Mouse (Mus musculus) urinary bladder, postnatal 4 days (tissue): Measurements from ENCODE around the gene Mvb12b.

Experiments
- DNase-seq, 2 experiments: peaks; one replicate each; pipeline ENCODE4 v3.0.0; 2021 to 2022; ENCODE audit warnings: low spot score in 2 of 2

The Mvb12b gene

GRCm38 (mm10) chr2:33784721-33785120, 103.0 kb downstream of the Mvb12b start:
- no peak for DNase-seq

GRCm38 (mm10) chr2:33783419-33783818, 104.3 kb downstream of the Mvb12b start:
- no peak for DNase-seq

DNA sequence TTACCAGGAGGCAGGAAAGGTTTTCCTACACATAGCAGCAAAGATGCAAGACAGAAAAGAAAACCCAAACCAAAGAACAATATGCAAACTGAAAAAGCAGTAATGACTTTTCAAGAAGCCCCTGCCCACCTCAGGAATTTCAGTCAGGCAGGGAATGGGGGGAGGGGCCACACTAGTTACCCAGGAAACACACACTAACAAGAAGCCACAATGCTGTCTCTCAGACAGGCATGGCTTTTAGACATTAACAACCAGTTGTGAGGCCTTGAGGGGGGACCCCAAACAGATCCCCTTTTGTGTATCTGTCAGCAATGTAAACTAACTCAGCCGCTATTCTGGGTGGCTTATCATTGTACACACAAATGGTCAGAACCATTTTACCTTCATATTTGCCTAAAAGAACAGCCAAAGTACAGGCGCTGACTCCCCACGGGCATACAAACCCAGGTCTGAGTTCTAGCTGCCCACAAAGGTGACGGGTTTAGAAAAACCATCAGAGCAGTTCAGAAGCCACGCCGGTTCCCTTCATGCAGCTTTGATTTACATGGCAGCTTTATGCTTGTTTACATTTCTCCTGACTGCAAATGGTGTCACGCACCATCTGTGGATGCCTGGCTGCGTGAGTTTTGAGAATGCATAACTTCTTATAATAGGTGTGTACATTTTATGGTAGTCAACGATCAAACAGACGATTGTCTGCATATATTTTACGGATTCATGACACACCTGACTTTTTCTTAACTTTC, 105.9 kb downstream of the Mvb12b start:
- no peak for DNase-seq

DNA sequence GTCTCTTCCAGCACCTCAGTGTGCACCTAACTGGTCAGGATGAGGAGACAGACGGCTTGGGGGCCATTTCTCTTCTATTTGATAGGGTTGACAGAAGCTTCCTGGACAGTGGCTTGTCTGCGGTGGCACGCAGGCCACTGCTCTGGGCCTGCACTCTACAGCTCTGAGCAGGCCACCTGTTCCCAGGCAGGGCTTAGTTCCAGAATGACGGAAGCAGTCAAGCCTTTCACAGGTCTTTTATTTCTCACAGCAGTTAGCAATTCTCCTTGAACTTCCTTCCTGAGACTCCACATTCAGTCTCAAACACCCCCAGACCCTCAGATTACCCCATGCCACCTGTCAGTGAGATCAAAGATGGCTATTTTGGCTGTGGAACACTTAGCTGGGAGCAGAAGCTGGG, 109.3 kb downstream of the Mvb12b start:
- no peak for DNase-seq

DNA sequence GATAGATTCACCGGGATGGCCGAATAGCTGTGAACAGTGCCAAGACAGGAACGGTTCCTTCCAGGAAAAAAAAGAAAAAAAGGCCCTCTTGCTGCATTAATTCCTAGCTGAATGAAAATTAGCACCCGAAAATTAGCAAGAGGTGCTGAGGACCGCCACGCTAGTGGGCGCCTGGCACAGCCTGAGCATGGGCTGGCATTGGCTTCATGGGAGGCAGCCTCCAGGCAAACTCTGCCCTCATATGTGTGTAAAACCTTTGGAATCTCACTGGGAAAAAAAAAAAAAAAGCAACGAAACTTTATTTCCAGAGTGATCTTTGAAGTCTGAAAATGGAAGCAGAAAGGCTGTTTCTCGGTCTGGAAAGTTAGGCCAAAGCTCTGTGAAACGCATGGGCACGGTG, 110.7 kb downstream of the Mvb12b start:
- DNase-seq: no peak

- DNase-seq: no peak
Measured at GRCm38 (mm10) chr2:33774884-33775283, 112.9 kb downstream of the Mvb12b start.

DNA sequence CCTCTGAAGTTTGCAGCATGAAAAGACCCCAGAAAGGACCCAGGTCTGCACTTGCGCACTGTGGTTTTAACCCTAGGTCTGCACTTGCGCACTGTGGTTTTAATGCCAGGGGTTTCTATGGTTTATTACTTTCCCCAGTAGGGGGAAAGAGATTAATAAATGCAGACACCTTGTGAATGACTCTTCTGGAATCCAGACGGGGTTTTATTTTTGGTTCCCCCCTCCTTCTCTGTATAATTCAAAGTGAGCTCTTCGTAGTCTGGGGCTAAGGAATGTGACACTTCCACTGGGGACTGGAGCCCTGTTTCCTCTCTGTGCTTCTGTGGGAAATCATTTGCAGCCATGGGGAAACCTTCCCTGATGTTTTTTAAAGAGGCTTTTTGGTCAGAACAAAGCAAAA, 113.6 kb downstream of the Mvb12b start:
- no peak for DNase-seq

DNA sequence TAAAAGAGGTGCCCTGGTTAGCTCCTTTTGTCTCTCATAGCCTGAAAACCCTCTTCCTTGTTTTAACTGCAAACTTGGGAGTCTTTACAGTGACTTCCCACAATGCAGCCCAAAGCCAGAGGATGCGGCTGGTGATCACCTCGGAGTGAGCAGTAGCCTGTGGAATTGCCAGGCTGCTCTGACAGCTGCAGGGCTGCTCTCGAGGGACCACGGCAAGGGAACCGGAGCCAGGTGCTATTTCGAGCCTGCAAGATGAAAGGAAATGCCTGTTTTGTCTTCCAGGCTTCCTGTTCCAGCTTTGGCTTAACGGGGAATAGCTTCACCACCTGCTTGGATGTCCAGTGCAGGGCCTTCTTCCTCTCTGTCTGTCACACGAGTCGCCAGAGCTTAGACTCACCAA, 115.3 kb downstream of the Mvb12b start:
- DNase-seq: no peak

- DNase-seq: no peak
Measured at GRCm38 (mm10) chr2:33771388-33771787, 116.4 kb downstream of the Mvb12b start.

GRCm38 (mm10) chr2:33770526-33771130, 117.1 kb downstream of the Mvb12b start:
- DNase-seq: no peak

DNA sequence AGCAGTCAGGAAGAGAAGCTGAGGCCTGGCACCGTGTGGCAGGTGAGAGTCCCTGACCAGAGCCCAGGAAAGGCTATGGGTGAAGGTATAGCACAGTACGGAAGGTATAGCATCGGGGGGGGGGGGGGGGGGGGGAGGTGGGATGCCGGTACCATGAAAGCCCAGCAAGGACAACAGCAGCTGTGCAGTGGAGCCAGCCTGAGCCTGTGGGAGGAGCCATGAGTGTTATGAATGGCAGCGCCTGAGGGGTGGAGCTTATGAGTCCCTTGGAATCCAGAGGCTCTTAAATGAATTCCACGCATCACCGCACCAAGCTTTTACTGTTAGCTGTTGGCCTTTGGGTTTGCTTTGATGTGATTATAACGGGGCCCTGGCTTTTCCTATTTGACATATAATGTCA, 123.3 kb downstream of the Mvb12b start:
- no peak for DNase-seq

DNA sequence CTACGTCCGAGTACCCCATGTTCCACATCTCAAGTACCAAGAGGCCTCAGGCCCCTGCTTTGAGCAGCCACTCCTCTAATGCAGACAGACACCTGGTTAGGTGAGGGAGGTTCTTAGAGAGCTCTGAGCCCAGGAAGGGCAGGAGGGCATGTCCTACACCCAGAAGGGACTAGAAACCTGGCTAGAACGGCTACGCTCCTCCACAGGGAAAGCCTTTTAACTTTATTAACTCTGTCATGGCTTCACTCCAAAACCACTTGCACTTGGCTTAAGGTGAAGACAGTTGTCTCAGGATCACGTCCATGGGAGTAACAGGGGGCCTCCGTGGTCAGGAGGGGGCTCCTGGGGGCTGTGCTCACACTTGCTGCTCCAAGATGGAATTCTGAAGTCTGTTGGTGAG, 125.5 kb downstream of the Mvb12b start:
- DNase-seq: no peak

- no peak for DNase-seq
Measured at GRCm38 (mm10) chr2:33760571-33760991, 127.2 kb downstream of the Mvb12b start.

DNA sequence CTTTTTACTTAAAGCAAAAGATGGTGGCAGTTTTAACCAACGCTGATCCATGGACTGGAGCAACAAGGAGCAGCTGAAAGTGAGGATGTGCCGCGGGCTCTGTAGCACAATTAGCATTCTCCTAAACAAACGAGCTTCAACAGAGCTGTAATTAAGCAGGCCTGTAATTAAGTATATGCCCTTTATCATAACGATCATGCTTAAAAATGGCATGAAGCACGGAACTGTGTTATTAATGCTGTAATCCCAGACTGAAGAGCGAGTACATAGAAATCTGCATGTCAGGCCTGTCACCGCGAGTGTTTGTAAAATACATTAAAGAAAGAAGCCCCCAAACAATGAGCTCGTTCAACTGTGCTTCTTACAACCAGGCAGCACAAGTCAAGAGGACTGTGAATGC, 128.3 kb downstream of the Mvb12b start:
- DNase-seq: no peak

- no peak for DNase-seq
Measured at GRCm38 (mm10) chr2:33755633-33756020, 132.1 kb downstream of the Mvb12b start.

DNA sequence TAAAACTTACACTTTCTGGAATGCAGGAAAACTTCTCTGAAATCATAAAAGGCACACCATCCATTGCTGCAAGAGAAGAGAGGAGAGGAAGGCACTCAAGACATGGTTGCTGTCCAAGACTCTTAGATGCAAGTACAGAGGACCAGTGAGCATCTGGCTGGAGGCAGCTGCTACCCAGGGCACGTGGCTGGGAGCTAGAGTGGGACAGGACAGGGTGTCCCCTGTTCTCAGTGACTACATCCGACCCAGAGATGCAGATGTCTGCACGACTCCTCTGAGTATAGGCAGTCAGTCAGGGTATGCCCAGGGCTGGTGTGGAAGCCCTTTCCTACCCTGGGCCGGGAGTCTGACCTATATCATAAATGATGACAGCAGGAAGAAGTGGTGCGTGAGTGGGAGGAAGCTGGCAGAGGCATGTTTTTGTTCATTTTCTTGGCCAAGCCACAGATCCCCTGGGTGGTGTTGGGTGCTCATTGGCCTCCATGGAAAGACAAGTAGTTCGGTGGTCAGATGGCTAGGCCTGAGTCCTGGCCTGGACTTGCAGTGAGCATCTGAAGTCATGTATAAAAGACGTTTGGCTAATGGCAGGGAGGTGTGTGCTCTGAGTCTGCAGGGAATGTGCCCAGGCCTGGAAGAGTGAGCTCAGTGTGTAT, 132.6 kb downstream of the Mvb12b start:
- no peak for DNase-seq

- no peak for DNase-seq
Measured at GRCm38 (mm10) chr2:33754317-33754633, 133.5 kb downstream of the Mvb12b start.

GRCm38 (mm10) chr2:33753630-33754316, 134.0 kb downstream of the Mvb12b start:
- peak; percentile 68 to 81 for DNase-seq

DNA sequence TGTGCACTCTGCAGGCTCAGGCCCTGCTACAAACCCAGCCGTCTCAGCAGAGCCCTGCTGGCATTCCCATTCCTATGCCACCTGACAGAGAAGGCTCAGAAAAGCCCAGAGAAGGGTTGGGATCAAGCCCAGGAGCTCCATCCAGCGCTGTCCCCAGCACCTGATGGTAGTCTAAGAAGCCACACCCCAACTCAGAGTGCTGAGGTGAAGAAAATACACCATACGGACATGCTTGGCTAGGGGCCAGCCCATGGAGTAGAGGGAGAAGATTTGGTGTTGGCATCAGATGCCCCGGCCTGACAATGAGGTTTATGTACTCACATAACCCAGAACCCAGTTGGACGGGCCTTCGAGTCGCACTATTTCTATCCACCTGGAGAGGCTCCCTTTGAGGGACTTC, 137.1 kb downstream of the Mvb12b start:
- no peak for DNase-seq

- DNase-seq: peak in 1 of 2 experiments; percentile 45
Measured at GRCm38 (mm10) chr2:33746471-33746870, 141.3 kb downstream of the Mvb12b start.

DNA sequence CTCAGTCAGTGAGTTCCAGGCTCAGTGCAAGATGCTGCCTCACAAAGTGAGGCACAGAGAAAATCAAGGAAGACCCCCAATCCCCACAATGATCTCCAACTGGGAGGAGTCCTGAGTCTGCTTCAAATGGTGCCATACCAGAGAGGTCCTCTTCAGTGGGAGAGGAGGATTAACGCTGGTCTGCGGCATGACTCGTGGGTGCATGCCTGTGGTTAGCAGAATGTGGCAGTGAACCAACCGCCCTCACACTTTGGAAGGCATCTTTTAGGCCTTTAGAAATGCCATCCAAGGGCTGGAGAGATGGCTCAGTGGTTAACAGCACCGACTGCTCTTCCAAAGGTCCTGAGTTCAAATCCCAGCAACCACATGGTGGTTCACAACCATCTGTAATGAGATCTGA, 142.0 kb downstream of the Mvb12b start:
- DNase-seq: no peak

DNA sequence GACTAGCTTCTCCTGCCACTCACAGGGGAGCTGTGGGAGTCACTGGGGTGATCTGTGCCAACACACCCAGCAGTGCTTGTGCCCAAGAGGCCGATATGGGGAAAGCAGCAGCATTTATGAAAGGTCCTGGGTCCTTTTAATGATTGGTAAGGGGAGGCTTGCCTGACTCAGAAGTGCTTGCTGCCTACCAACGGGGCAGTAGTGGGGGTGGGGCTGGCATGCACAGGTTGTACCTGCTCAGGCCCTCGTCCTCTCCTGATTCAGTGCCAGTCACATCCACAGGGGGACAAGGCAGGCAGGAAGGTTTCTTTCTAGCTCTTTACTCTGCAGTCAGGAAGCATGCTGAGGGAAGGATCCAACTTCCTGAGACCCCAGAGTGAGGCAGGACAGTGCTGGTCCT, 150.6 kb downstream of the Mvb12b start:
- no peak for DNase-seq

DNA sequence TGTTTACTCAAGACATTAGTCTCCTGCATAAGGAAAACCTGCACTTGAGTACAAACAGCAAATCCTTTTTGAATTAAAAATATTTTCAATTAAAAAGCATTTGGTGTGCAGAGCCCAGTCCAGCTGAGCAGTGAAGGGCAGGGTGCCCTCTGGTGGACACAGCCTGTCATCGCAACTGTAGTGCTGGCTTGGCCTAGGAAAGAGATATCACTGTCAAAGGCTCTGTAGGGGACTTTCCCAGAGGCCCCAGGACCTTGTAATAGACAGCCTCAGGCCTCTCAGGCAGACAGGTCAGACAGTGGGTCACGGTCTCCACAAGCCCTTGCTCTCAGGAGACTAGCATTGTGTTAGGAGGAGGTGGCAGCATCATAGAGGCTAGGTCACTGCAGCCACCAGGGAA, 151.0 kb downstream of the Mvb12b start:
- DNase-seq: no peak
